Mouse (Mus musculus) kidney, embryonic 14.5 days (tissue): ENCODE data around the gene Supt6. TPM values are rescaled to one million over a fixed set of nuclear protein-coding genes. Genes with fewer than 3 reads are reported as not detected.

ENCODE experiments used
- ATAC-seq: fragments of 200-750 bp; cut with Nextera tagmentation; 2 replicates; pipeline ENCODE4 v1.8.0; 2017; ENCODE audit warnings: moderate number of reproducible peaks, mild to moderate bottlenecking, moderate TSS enrichment, moderate library complexity; ENCODE audit not compliant: low FRiP score, low TSS enrichment
- H3K27ac ChIP-seq: fragments of 300-500 bp; sonication (generic); 2 replicates; pipeline ENCODE4 v1.5.1; 2014; ENCODE audit warnings: low read depth, mild to moderate bottlenecking, low read length, moderate library complexity, mixed read lengths
- H3K27me3 ChIP-seq: fragments of 300-500 bp; sonication (generic); 2 replicates; pipeline ENCODE4 v1.6.1; 2014; ENCODE audit warnings: mild to moderate bottlenecking, low read length; ENCODE audit not compliant: control insufficient read depth, insufficient read depth
- H3K36me3 ChIP-seq: fragments of 300-500 bp; sonication (generic); 2 replicates; pipeline ENCODE4 v1.6.1; 2014; ENCODE audit warnings: low read length, mixed read lengths; ENCODE audit not compliant: control insufficient read depth, insufficient read depth
- H3K4me1 ChIP-seq: fragments of 300-500 bp; sonication (generic); 2 replicates; pipeline ENCODE4 v1.6.1; 2014; ENCODE audit warnings: low read length, mixed read lengths; ENCODE audit not compliant: control insufficient read depth, insufficient read depth
- H3K4me2 ChIP-seq: fragments of 300-500 bp; sonication (generic); replicated peaks from 2 replicates; pipeline ENCODE4 v1.6.1; 2014; ENCODE audit warnings: low read depth, mild to moderate bottlenecking, low read length
- H3K4me3 ChIP-seq: fragments of 300-500 bp; sonication (generic); 2 replicates; pipeline ENCODE4 v1.5.1; 2014; ENCODE audit warnings: mild to moderate bottlenecking, low read length
- H3K9ac ChIP-seq: fragments of 300-500 bp; sonication (generic); 2 replicates; pipeline ENCODE4 v1.6.1; 2014; ENCODE audit warnings: low read depth, mild to moderate bottlenecking, low read length, moderate library complexity
- H3K9me3 ChIP-seq: fragments of 300-500 bp; sonication (generic); 2 replicates; pipeline ENCODE4 v1.6.1; 2016; ENCODE audit warnings: low read length; ENCODE audit not compliant: control insufficient read depth
- WGBS: fragments of 180-500 bp; shearing (Covaris S2); extraction: QIAGEN DNeasy Blood & Tissue Kit; methylation state at CpG from one replicate; pipeline ENCODE4 v1.1.7; 2014; 5-methylcytosine and 5-hydroxymethylcytosine counted together
- polyA plus RNA-seq: library from polyadenylated mRNA; unstranded; fragments of >200 nt; fragmentation: Nextera tagmentation; extraction: Ambion mirVana; gene quantifications from 2 replicates; pipeline ENCODE4 v1.2.1, GENCODE M21; 2014

Gene Supt6
- polyA plus RNA-seq, 1 experiment from 2014 or later: 26.0 TPM

GRCm38 (mm10) chr11:78180081-78180761 is 65.6 kb downstream of the Supt6 start:
- Histone ChIP-seq H3K9me3 (no peaks in the 10 kb centered on the region), H3K9ac (peak overlapping the region; percentile 69; the same call in 1 of the 2 replicates), H3K4me2 (peak overlapping the region; percentile 59), H3K27me3 (no peaks in the 10 kb centered on the region), H3K27ac (0 out of 2 replicates have a peak overlapping the region, but pooled peaks have one; percentile 7), H3K4me1 (peaks cover 32% of the 10 kb centered on the region), H3K4me3 (peak overlapping the region; percentile 60; the same call in 1 of the 2 replicates), H3K36me3 (peaks cover 34% of the 10 kb centered on the region)
- ATAC-seq: no peak
- 70% methylated on average over 6 of the region's 6 CpGs for WGBS

- peak overlapping the region; percentile 69 for H3K9ac ChIP-seq
- H3K36me3 ChIP-seq: peaks cover 34% of the 10 kb centered on the region
- WGBS: 28% methylated on average over 8 of the region's 8 CpGs
- peaks cover 32% of the 10 kb centered on the region for H3K4me1 ChIP-seq
- ATAC-seq: no peak
- H3K9me3 ChIP-seq: no peaks in the 10 kb centered on the region
- H3K27ac ChIP-seq: peak overlapping the region; percentile 98; the same call in 1 of the 2 replicates
- H3K4me2 ChIP-seq: peak overlapping the region; percentile 59
- H3K27me3 ChIP-seq: no peaks in the 10 kb centered on the region
- peak overlapping the region; percentile 60 for H3K4me3 ChIP-seq
Observed at GRCm38 (mm10) chr11:78179438-78179999, 66.3 kb downstream of the Supt6 start.

- under 1% methylated on average over 29 of the region's 29 CpGs for WGBS
- Histone ChIP-seq H3K36me3 (peaks cover 34% of the 10 kb centered on the region), H3K4me2 (peak overlapping the region; percentile 59), H3K9ac (peak overlapping the region; percentile 69), H3K4me3 (peak overlapping the region; percentile 60), H3K9me3 (no peaks in the 10 kb centered on the region), H3K27me3 (no peaks in the 10 kb centered on the region), H3K4me1 (peaks cover 32% of the 10 kb centered on the region), H3K27ac (peak overlapping the region; percentile 98)
- no peak; the same call in 1 of the 2 replicates for ATAC-seq
Observed at GRCm38 (mm10) chr11:78178859-78179437, 66.8 kb downstream of the Supt6 start.

- H3K4me1 ChIP-seq: peaks cover 32% of the 10 kb centered on the region
- peak overlapping the region; percentile 98 for H3K27ac ChIP-seq
- H3K9me3 ChIP-seq: no peaks in the 10 kb centered on the region
- peak overlapping the region; percentile 60 for H3K4me3 ChIP-seq
- peaks cover 34% of the 10 kb centered on the region for H3K36me3 ChIP-seq
- peak; percentile 75 for ATAC-seq
- WGBS: under 1% methylated on average over 66 of the region's 84 CpGs
- no peaks in the 10 kb centered on the region for H3K27me3 ChIP-seq
- H3K9ac ChIP-seq: peak overlapping the region; percentile 69
- H3K4me2 ChIP-seq: peak overlapping the region; percentile 59
Observed at GRCm38 (mm10) chr11:78177903-78178858, 67.6 kb downstream of the Supt6 start.

- under 1% methylated on average over 10 of the region's 10 CpGs for WGBS
- Histone ChIP-seq H3K36me3 (peaks cover 35% of the 10 kb centered on the region), H3K4me2 (peak overlapping the region; percentile 59), H3K27ac (peak overlapping the region; percentile 98), H3K27me3 (no peaks in the 10 kb centered on the region), H3K9me3 (no peaks in the 10 kb centered on the region), H3K9ac (peak overlapping the region; percentile 42; the same call in 1 of the 2 replicates), H3K4me3 (peak overlapping the region; percentile 60), H3K4me1 (peaks cover 32% of the 10 kb centered on the region)
- ATAC-seq: peak; percentile 32
Observed at GRCm38 (mm10) chr11:78177437-78177836, 68.3 kb downstream of the Supt6 start.

- peaks cover 28% of the 10 kb centered on the region for H3K4me1 ChIP-seq
Observed at GRCm38 (mm10) chr11:78176905-78177331, 68.9 kb downstream of the Supt6 start.

GRCm38 (mm10) chr11:78176402-78176862 is 69.4 kb downstream of the Supt6 start, which contains the start of the genes Nek8 and Tlcd1:
Nek8 (minus strand) TSS chr11:78176675.
Tlcd1 (plus strand) TSS chr11:78176711.
- peak within 1 kb of the TSS; percentile 59 for H3K4me2 ChIP-seq
- peak within 1 kb of the TSS; percentile 98 for H3K27ac ChIP-seq
- peaks cover 27% of the 10 kb centered on the region for H3K36me3 ChIP-seq
- no peaks in the 10 kb centered on the region for H3K9me3 ChIP-seq
- H3K9ac ChIP-seq: peak within 1 kb of the TSS; percentile 60
- peaks cover 23% of the 10 kb centered on the region for H3K4me1 ChIP-seq
- under 1% methylated on average over 32 of the region's 32 CpGs for WGBS
- peak within 1 kb of the TSS; percentile 60 for H3K4me3 ChIP-seq
- ATAC-seq: peak; percentile 65
- H3K27me3 ChIP-seq: no peaks in the 10 kb centered on the region

More at GRCm38 (mm10) chr11:78176905-78177331, 68.9 kb downstream of the Supt6 start:
- no peak for ATAC-seq
- peak overlapping the region; percentile 60 for H3K4me3 ChIP-seq
- peak overlapping the region; percentile 60 for H3K9ac ChIP-seq
- no peaks in the 10 kb centered on the region for H3K9me3 ChIP-seq
- peaks cover 32% of the 10 kb centered on the region for H3K36me3 ChIP-seq
- under 1% methylated on average over 23 of the region's 23 CpGs for WGBS
- peak overlapping the region; percentile 98 for H3K27ac ChIP-seq
- peak overlapping the region; percentile 59 for H3K4me2 ChIP-seq
- H3K27me3 ChIP-seq: no peaks in the 10 kb centered on the region

DNA sequence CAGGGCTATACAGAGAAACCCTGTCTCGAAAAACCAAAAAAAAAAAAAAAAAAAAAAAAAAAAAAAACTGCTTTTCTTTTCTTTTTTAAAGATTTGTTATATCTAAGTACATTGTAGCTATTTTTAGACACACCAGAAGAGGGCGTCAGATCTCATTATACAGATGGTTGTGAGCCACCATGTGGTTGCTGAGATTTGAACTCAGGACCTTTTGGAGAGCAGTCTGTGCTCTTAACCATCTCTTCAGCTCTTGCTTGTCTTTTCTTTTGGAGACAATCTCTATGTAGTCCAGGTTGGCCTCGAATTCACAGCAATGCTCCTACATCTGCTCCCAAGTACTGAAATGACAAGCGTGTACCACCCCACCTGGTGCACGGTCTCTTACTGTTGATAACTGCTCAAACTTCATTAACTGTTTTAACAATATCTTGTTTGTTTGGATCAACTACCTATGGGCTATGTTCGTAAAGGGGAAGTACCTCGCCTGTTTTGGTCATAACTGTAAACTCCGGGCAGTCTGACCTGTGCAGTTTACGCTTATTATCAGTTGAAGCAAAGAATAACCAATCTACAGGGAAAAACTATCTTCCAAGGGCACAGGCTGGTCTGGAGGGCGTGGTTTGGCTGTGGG is 69.9 kb downstream of the Supt6 start:
- H3K36me3 ChIP-seq: peaks cover 22% of the 10 kb centered on the region
- no peaks in the 10 kb centered on the region for H3K9me3 ChIP-seq
- H3K27ac ChIP-seq: peak overlapping the region; percentile 98
- H3K27me3 ChIP-seq: no peaks in the 10 kb centered on the region
- peak overlapping the region; percentile 60 for H3K4me3 ChIP-seq
- peak overlapping the region; percentile 59 for H3K4me2 ChIP-seq
- 4% methylated on average over 9 of the region's 10 CpGs for WGBS
- H3K4me1 ChIP-seq: peaks cover 17% of the 10 kb centered on the region
- H3K9ac ChIP-seq: peak overlapping the region; percentile 60
- no peak for ATAC-seq
